Mouse (Mus musculus): ENCODE results near the gene Rgs6.

- TF ChIP-seq CTCF (IDR thresholded peaks at IDR 0.05; ENCODE audit: low read depth, low read length) (no peak), POLR2A (IDR thresholded peaks at IDR 0.05; ENCODE audit: extremely low read depth, insufficient read depth, low read length) (no peak)
These were observed 445.2 kb downstream of the Rgs6 start for GRCm38 (mm10) chr12:83033171-83033835.
